Mouse (Mus musculus) thymus, adult 18-20 months (tissue): Measurements from ENCODE around the gene Kcnq1.

Experiments used
- DNase-seq, 2 experiments: peaks; one replicate each; pipeline ENCODE4 v3.0.0; 2022; ENCODE audit warnings: mixed read lengths in 2 of 2

Gene Kcnq1

DNA sequence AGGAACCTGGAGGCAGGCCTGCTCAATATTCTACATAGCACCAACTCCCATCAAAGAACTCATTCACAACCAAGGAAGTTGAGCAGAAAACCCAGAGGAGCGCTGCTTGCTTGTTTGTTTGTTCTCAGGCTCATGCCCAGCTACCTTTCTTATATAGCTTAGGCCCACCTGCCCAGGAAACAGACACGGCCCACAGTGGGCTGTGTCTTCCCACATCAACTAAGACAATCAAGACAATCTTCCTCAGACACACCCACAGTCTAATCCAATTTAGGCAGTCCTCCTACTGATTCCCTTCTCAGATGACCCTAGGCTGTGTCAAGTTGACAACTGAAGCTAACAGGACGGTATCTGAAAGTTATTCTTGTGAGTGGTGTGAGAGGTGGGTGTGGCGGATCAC lies at the start of gene Kcnq1:
Gene Kcnq1 (plus strand): TSS at position 301 of the 400 bp plus-strand sequence.
- DNase-seq, result no peak

DNA sequence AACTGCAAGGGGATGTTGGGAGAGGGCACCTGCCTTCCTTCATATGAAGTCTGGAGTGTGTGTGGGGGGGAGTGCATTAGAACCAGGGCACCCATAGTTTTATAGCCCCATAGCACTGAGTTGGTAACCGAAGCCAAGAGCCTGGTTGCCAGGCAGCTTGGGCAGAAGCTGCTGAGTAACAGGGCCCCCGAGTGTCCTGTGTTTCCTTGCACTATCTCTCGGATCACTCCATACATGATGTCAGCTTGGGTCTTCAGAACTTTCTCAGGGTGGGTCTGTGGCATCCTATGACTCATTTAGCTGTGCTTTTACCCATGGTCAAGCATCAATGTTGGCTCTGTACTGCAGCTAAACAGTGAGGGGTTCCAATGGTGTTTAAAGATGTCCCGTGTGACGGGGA lies 49.1 kb upstream of the Kcnq1 start:
- DNase-seq, result no peak

DNA sequence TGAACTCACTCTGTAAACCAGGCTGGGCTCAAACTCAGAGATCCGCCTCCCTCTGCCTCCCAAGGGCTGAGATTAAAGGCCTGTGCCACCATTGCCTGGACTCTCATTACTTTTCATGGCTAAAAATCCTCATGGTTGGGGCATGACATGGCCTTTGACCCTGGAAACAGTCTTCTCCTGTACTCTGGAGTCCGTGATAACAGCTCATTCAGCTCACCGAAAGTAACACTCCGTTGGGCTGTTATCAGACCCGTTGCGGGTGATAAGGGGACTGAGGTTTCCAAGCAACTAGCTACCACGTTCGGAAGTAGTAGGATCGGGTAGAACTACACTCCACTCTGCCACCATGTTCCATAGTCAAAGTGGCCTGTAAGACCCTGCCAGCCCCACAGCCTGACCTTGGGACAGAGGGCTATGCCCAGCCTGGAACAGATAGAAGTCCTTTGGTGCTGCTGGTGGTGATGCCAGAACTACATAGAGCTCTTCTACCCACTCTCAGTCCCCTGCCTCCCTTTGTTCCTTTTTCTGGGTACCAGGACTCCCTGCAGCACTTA lies 48.4 kb upstream of the Kcnq1 start:
- no peak for DNase-seq

DNA sequence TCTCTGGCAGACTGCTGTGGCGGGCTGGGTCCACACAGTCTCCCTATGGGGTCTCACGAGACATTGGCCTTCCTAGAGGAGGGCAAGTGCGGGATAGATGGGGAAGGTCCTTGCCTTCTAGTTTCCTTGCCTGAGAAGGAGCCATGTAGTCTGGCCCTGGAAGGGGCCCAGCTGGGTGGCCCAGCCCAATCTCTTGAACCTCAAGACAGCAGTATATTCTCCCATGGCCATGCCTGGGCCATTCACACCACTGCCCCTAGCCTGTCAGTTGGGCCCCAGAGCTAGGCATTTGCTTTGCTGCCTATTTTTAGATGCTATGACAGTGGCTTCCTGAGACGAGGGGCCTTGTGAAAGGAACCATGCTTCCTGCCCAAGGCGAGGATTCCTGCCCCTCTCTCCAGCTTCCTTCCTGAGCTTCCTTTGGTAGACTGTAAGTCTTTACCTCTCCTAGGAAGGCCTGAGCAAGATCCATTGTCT lies 47.9 kb upstream of the Kcnq1 start:
- no peak for DNase-seq

DNA sequence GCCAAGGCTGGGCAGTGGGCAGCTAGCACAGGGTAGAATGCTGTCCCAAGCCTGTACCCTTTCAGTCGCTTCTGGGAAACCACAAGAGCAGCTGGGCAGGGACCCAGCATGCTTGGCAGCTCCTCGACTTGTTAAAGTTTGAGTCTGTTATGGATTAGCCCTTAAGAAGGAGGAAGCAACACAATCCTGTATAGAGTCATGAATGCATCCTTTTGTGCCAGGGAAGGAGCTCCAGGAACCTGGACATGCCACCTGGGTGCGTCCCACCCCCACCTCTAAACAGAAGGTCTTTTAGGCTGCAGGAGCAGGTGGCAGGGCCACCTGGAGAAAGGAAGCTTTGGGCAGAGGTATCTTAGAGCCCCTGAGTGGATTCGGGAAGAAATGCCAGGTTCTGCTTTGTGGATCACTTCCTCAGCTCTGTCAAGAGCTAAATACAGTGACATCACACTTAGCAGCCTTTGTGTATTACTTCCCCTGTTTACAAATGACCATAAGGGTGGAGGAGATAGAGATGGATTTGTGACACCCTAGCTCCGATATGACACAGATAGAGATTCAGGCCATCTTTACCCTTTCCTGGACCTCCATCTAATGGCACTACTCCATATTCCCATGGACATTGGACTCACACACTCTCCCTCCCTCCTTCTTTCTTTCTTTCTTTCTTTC lies 46.8 kb upstream of the Kcnq1 start:
- DNase-seq, result no peak

DNA sequence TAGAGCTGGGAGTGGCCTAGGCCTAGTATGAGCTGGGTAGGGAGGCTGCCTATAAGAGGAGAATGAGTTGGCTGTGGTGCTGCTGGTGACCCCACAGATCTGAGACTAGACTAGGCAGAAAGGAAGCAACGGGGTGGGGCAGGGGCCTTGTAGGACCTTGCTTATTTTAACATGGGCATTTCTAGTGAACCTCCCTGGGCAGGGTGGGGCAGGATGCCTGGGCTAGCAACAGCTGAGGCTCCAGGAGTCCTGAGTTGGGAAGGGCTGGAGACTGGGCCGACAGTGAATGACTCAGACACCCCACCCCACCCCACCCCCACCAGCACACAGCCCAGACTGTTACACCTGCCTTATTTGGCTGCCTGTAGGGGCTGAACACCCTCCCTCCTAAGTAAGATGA lies 43.5 kb upstream of the Kcnq1 start:
- DNase-seq, result no peak

DNA sequence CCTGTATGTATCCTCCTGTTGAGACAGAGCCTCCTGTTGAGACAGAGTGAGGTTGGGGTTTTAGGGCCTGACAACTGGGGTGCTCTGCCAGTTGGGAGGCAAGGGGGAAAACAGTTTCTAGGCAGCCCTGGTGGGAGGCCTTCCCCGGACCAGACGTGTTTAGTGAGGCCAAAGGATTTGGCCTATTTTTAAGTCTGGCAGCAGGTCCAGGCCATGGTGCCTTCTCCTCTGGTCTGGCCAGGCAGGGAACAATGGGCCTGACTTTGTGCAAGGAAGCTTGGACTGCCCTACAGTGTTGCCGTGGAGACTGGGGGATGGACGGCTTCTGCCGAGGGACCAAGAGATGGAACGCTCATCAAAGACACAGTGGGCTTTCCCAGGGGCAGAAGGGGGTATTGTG lies 41.9 kb upstream of the Kcnq1 start:
- no peak for DNase-seq

DNA sequence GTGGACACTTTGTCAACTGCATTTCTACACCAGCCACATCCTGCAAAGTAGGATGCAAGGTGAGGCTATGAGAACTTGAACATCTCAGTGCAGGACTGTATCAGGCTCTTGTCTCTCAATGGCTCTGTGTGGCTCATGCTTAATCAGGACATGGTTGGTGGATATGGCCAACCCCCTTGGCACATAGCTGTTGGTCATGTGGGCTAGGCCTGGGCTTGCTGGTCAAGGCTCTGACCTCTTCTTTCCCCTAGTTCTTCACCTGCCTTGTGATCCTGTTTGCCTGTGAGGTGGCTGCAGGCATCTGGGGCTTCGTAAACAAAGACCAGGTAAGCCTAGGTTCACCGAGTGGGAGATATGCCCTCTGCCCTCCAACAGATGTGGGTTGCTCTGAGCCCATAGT lies 40.5 kb upstream of the Kcnq1 start:
- DNase-seq, result no peak

DNA sequence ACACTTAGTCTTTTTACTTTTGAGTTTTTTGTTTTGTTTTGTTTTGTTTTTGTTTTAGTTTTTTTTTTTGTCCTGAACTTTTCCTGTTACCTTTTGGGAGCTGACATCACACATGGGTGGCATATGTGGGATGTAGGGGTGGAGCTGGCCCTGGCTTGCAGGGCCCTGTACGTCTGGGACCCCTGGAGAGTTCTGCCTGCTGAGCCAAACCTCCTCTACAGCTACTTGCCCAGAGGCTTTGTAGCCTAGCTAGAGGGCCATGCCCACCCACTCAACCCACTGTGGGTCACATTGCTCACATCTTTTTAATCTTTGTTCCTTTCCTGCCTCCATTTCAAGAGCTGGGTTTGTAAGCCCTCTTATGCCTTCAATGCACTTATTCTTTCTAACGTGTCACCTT lies 38.7 kb upstream of the Kcnq1 start:
- no peak for DNase-seq

DNA sequence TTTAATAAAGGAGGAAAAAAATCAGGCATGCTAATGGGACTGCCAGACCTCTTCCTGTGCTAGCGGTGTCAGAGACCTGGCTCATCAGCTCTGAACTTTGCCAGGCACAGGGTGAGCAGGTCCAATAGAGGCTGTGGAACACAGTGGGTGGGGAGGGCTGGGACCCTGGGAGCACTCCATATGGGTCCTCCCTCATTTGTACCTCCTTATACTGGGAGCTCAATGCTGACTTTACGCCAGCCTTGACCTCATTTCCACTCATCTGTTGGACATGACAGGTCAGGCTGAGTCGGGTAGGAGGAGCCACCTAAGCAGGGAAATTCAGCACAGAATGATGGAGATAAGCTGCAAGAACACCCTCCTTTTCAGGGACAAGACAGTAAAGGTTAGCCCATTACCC lies 38.3 kb upstream of the Kcnq1 start:
- no peak for DNase-seq

DNA sequence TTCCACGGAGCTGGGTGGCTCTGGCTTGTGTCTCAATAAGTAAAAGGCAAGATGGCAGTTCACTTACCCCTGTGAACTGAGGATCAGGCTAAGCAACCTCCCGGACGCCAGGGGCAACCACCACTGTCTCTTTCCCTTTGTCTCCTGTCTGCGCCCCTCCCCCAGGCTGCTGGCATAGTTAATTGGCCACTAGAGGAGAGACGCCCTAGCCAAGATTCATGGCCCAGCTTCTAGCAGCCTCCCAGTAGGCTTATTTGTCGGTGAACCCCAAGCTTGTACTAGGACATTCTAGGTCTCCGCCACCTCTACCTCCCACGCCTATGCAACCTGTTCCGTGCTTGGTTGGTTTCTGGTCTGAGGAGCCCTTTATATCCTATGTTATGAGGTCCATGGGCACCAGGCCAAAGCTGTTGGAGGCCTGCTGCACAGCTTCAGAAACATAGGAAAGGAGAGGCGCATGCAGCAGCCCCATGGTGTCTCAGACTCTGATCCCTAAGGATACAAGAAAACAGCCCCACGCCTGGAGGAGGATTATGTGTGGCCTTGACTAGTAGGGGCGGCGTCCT lies 37.8 kb upstream of the Kcnq1 start:
- DNase-seq, result peak in 1 of 2 experiments; percentile 36

DNA sequence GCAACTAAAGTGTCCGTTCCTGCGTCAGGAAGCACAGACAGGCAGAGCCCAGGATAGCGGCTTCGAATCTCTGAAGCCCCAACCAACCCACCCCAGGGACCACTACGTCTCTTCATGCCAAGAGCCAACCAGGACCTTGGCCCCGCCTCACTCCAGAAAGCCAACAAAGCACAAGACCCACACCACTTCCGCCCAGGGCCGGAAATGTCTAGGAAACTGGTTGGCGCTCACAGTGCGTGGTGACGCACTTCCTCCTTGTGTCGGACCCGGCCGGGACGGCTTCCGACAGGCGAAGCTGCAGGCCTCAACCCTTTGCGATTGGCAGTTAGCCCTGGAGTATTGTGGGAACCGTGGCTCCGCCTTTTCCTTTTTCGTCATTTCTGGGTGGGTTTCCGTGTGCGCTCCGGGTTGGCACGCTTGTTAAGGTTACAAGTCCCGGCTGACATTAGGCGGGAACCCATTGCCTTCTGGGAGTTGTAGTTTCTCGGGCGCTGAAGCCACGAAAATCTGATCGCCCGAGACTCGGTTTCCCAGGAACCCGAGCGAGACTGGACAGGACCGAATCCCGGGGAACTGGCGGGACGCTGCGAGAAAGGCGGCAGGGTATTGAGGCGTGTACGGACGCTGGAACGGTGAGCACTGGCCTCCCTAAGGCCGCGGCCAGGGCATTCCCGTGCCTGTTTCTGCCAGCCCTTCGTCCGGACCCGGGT lies 37.1 kb upstream of the Kcnq1 start, which contains the start of gene Tssc4:
Gene Tssc4 (plus strand): TSS at position 368 of the 710 bp plus-strand sequence.
- peak; percentile 95 to 98 for DNase-seq

DNA sequence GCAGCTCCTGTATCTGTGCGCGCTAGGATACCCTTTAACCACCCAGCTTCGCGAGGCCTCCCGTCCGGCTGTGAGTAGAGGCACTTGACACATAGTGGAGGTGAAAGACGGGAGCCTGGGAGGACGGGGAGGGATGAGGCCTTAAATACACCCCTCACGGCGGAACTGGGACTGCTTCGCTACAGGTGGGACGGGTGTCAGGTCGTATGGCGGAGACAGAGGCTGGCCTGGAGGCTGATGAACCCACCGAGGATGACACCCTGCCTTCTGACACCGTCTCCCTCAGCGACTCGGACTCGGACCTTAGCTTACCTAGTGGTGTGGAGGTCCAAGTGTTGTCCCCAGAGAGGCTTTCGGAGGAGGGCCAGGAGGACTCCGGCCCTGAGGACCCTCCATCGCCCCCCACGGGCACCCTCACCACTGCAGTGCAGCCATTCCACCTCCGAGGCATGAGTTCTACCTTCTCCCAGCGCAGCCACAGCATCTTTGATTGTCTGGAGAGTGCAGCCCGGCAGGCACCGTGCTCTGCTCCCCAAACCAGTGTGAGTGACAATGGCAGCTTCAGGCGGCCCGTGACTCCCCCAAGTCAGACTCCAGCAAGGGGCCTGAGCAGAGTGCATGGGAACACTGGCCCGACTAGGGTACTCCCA lies 36.3 kb upstream of the Kcnq1 start:
- DNase-seq, result peak; percentile 31 to 42

DNA sequence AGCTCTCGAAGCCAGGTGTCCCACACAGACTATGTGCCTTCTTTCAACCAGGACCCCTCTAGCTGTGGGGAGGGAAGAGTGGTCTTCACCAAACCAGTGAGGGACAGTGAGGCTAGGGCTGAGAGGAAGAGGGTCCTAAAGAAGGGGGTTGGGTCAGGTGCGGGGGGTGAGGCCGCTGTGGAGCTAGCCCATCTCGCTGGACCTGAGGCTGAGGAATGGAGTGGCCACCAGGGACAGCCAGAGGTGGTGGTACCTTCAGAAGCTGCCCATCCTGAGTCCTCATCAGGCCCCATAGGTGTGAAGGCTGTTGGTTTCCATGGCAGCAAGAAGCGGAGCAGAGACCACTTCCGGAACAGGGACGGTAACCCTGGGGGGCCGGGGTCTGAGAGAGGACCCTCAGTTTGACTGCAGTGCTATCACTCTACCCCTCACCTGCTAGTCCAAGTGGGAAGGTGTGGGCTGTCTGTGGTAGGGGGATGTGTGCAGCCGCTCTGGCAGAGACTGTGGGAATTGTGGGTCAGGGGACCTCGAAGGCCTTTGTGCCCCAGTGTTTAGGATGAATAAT lies 35.6 kb upstream of the Kcnq1 start:
- no peak for DNase-seq

DNA sequence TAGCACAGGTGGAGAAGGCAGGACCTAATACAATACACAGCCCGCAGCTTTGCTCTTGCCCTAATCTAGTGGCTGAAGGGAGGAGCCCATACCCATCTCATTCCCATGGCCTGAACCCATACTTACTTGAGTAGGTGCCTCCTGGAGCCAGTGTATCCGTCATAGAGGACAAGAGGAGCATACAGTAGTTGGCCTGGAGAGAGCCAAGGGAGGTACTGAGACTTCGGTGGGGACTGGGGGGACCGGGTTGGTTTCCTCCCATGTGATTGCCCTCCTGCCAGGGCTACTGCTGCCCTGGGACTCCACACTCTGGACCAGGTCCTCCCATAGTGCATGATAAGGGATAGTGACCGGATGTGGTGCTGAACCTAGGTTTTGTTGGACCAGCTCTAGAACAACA lies 33.6 kb upstream of the Kcnq1 start:
- no peak for DNase-seq

DNA sequence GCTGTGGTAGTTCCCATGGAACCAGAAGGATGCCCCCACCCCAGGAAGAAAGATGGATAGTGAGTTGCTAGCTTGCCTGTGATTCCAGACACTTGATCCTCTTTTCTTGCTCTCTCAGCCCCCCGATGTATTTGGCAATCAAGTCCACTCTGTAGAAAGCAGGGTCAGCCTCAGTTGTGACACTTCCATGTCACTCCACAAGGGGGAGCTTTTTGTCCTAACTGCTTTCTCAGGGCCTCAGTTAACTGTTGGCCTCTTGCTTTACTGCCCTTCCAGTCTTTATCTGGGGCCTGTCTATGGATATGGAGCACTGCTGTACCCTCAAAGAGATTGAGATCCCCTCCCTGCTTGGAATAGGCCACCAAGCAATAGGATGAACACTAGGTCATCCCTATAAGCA lies 33.1 kb upstream of the Kcnq1 start:
- DNase-seq, result no peak

DNA sequence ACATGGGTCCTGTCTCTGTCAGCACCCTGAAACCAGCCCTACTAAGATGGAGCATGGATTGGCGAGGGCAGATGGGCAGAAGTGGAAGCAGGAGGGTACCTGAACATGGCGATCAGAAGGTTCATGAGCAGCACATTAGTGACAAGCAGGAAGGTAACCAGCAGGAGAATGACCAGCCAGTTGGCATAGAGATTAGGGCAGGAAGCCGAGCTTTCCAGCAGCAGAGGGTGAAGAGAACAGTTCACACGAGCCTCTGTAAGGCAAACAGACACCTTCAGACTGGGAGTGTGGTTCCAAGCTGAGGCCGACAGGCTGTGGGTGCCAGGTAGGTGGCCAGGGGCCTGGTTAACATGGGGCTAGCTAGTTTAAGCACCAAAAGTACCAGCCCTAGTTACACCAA lies 30.8 kb upstream of the Kcnq1 start:
- no peak for DNase-seq

DNA sequence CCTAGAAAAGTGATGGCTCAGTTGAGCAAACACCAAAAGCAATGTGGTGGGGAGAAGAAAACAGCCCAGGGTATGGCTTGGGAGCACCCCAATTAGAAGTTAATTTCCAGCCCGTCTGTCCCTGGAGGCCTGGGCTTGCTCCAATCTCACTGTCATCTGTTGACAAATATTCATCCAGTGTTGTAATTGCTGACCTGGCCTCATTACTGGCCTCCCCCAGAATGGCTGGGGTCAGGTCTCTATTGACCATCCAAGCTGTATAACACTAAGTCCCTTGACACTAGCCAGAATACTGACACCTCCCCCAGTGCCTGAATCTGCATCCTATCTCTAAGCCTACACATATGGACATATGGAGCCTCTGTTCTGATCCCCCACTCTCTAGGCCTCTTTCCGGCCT lies 28.8 kb upstream of the Kcnq1 start:
- DNase-seq, result no peak

DNA sequence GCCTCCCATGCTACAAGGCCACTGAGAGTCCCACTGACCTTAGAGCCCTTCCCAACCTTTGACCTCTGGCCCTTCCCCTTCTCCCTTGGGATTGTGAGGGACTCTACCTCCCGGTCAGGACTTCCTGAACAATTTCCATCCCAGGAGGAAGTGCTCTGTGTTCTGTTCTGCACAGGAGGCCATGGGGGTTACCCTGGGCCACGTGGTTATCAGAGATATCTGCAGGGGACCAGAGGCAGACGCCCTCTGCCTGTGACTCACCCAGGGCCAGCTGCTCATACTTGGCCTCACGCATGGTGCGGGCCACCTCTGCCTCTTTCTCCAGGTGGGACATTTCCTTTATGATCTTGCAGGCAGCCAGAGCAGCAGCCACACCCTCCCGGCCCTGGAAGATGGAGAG lies 24.1 kb upstream of the Kcnq1 start:
- DNase-seq, result no peak

DNA sequence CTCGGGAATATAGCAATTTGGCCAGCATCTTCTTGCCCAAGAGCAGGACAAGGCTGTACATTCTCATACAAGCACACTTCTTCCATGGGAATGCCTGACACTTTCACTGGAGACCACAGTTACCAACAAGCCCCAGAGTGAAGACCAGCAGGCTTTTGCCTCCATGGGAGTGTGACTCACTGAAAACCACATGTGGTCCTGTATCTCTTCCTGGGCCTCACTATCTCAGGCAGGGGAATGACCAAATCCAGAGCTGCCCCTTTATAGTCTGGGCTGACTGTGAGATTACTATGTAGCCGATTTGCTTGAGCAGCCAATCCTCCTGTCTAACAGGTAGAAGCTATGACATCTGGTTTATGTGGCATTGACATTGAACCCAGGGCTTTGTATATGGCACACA lies 22.5 kb upstream of the Kcnq1 start:
- no peak for DNase-seq

DNA sequence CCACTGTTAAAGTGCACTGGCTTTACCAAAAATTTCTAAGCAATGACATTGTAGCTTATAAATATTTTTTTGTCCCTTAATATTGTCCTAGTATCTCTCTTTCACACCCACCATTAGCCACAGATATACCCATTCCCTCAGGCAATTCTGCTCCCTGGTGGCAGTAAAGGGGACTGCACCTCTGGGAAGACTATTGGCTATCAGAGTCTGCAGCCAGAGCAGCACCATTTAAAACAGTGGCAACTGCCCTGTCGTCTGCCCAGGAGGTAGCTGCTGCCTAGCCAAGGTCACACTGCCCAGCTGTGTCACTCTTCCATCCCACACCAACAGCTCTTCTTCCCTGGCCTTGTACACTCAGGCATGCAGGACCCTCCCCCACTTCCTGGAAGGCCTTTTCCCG lies 19.8 kb upstream of the Kcnq1 start:
- DNase-seq, result peak in 1 of 2 experiments; percentile 18

DNA sequence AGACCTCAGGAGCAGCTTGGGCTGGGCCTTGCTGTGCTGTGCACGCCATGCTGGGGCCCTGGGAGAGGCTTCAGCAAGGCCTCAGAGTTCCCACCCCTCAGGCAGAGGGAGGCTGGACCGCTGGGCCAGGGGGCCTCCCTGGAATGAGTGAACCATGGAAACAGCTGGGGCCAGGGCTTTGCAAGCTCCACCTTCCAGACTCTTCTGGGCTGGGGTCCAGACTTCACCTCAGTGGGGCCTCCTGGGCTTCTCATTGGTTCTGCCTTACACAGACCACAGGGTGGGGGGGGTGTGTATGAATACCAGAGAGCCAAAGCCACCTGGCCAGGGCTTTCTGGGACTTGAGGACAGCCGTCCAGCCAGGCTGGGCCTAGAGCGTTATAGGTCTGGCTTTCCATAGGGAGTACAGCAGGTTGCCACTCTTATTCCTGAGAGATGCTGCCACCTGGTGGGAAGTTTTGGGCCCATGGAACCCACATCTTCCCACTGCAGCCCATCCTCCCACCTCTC lies 19.0 kb upstream of the Kcnq1 start:
- DNase-seq, result no peak

DNA sequence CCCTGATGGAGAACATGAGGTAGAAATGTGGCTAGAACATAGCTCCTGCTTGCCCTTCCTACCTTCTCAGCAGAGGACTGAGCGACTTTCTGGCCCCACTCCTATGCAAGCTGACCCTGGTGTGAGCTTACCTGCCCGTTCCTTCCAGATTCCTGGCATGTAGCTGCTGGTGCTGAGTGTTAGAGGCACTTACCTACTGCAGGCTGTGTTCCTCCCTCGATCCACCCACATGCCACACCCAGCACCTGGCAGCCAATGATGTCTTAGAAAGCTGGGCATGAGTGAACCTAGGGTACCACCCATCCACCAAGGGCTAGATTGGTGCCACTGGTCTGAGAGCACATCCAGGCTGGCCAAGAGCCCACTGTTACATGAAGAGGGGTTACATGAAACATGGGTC lies 12.3 kb upstream of the Kcnq1 start:
- DNase-seq, result no peak
